Comparison of ENCODE assay signal across 8 mouse cellular contexts in genomic region chr9:66059583-66060307, GRCm38 (mm10). TPM values are rescaled to one million over a fixed set of nuclear protein-coding genes. Genes with fewer than 3 reads are reported as not detected.
A peak's percentile ranks its signal among the peaks of the same experiment; 100 is the strongest.
DNase-seq lines count a peak whose midpoint lies in the region; ATAC-seq and TF ChIP-seq lines count a peak whose summit lies in the region.

TSS of gene Ppib (plus strand) at chr9:66060222.

- peak within 1 kb of the TSS; percentile 68 for H3K4me2 ChIP-seq in forebrain, embryonic 12.5 days
- H3K4me2 ChIP-seq in heart, postnatal 0 days (ENCODE audit: low read depth, low read length): peak within 1 kb of the TSS; percentile 89
- H3K4me2 ChIP-seq in liver, embryonic 16.5 days (ENCODE audit: low read depth, low read length): peak within 1 kb of the TSS; percentile 75
- peak within 1 kb of the TSS; percentile 83 for H3K4me2 ChIP-seq in neural tube, embryonic 13.5 days

- peaks cover 37% of the 10 kb centered on the region for H3K36me3 ChIP-seq in E14TG2a.4 (ENCODE audit: insufficient read depth, low read length)
- peaks cover 23% of the 10 kb centered on the region for H3K36me3 ChIP-seq in forebrain, embryonic 12.5 days (replicated peaks)
- H3K36me3 ChIP-seq in heart, postnatal 0 days (replicated peaks; ENCODE audit: control insufficient read depth, insufficient read depth, low read length): peaks cover 23% of the 10 kb centered on the region
- peaks cover 24% of the 10 kb centered on the region for H3K36me3 ChIP-seq in liver, embryonic 16.5 days (ENCODE audit: control insufficient read depth, insufficient read depth)
- H3K36me3 ChIP-seq in neural tube, embryonic 13.5 days: peaks cover 24% of the 10 kb centered on the region
- H3K36me3 ChIP-seq in testis, adult 2 months (ENCODE audit: control insufficient read depth, insufficient read depth, low read length): no peaks in the 10 kb centered on the region; the same call in 1 of the 2 replicates

- no peak for TF ChIP-seq CTCF in E14TG2a.4 (conservative IDR thresholded peaks at IDR 0.05; ENCODE audit: low read length)
- TF ChIP-seq CTCF in heart, postnatal 0 days (IDR thresholded peaks at IDR 0.05; ENCODE audit: low read depth): no peak
- no peak for TF ChIP-seq CTCF in testis, adult 2 months (IDR thresholded peaks at IDR 0.05; ENCODE audit: control insufficient read depth, insufficient read depth, insufficient replicate concordance, low read depth, low read length)

- peak; percentile 96 for DNase-seq in c-Kit-positive CD71-positive TER-119-positive erythroid progenitor cells, embryonic 14.5 days (ENCODE audit: low spot score)
- DNase-seq in heart, postnatal 0 days (ENCODE audit: low spot score): peak; percentile 97
- DNase-seq in kidney, postnatal 4 days: peak; percentile 98 to 99

- no peaks in the 10 kb centered on the region for H3K9me3 ChIP-seq in E14TG2a.4 (ENCODE audit: low read length)
- H3K9me3 ChIP-seq in forebrain, embryonic 12.5 days: no peaks in the 10 kb centered on the region
- H3K9me3 ChIP-seq in heart, postnatal 0 days (replicated peaks; ENCODE audit: control insufficient read depth, low read length): no peaks in the 10 kb centered on the region
- H3K9me3 ChIP-seq in liver, embryonic 16.5 days (replicated peaks; ENCODE audit: control insufficient read depth, low read length): no peaks in the 10 kb centered on the region
- H3K9me3 ChIP-seq in neural tube, embryonic 13.5 days: no peaks in the 10 kb centered on the region

- no peaks in the 10 kb centered on the region for H3K27me3 ChIP-seq in E14TG2a.4 (ENCODE audit: insufficient read depth, low read length)
- H3K27me3 ChIP-seq in forebrain, embryonic 12.5 days: no peaks in the 10 kb centered on the region
- H3K27me3 ChIP-seq in heart, postnatal 0 days (ENCODE audit: control insufficient read depth, insufficient read depth, low read length): no peaks in the 10 kb centered on the region
- H3K27me3 ChIP-seq in liver, embryonic 16.5 days (ENCODE audit: control insufficient read depth, insufficient read depth, low read depth, low read length): no peaks in the 10 kb centered on the region
- no peaks in the 10 kb centered on the region for H3K27me3 ChIP-seq in neural tube, embryonic 13.5 days
- no peaks in the 10 kb centered on the region for H3K27me3 ChIP-seq in testis, adult 2 months (ENCODE audit: control insufficient read depth, insufficient read depth, low read length)

- peak within 1 kb of the TSS; percentile 82 for H3K9ac ChIP-seq in forebrain, embryonic 12.5 days
- H3K9ac ChIP-seq in heart, postnatal 0 days (replicated peaks; ENCODE audit: low read depth, low read length): peak within 1 kb of the TSS; percentile 92
- H3K9ac ChIP-seq in liver, embryonic 16.5 days (ENCODE audit: low read depth, low read length): peak within 1 kb of the TSS; percentile 95
- H3K9ac ChIP-seq in neural tube, embryonic 13.5 days: peak within 1 kb of the TSS; percentile 93

- peak within 1 kb of the TSS; percentile 78 for H3K27ac ChIP-seq in forebrain, embryonic 12.5 days
- H3K27ac ChIP-seq in heart, postnatal 0 days (ENCODE audit: low read depth): peak within 1 kb of the TSS; percentile 86
- H3K27ac ChIP-seq in liver, embryonic 16.5 days (ENCODE audit: low read length): peak within 1 kb of the TSS; percentile 88
- peak within 1 kb of the TSS; percentile 89 for H3K27ac ChIP-seq in neural tube, embryonic 13.5 days (replicated peaks)
- peak within 1 kb of the TSS; percentile 82 for H3K27ac ChIP-seq in testis, adult 2 months (ENCODE audit: control insufficient read depth, insufficient read depth, low read depth, low read length)

- WGBS in forebrain, embryonic 12.5 days: 1% methylated on average over 51 of the region's 51 CpGs
- WGBS in heart, postnatal 0 days: 2% methylated on average over 46 of the region's 51 CpGs
- WGBS in liver, embryonic 16.5 days (ENCODE audit: insufficient replicate concordance): under 1% methylated on average over 50 of the region's 51 CpGs
- 1% methylated on average over 51 of the region's 51 CpGs for WGBS in neural tube, embryonic 13.5 days

- no peak for TF ChIP-seq EP300 in heart, postnatal 0 days (IDR thresholded peaks at IDR 0.05; ENCODE audit: low read depth)

- peak; percentile 98 for ATAC-seq in forebrain, embryonic 12.5 days (ENCODE audit: low FRiP score)
- peak; percentile 99 for ATAC-seq in heart, postnatal 0 days (ENCODE audit: insufficient read depth, low read depth)
- ATAC-seq in liver, embryonic 16.5 days (ENCODE audit: low read depth): peak; percentile 97
- ATAC-seq in neural tube, embryonic 13.5 days (ENCODE audit: low read depth): peak; percentile 98

- peak within 1 kb of the TSS; percentile 93 for H3K4me3 ChIP-seq in E14TG2a.4 (replicated peaks; ENCODE audit: low read length)
- peak within 1 kb of the TSS; percentile 69 for H3K4me3 ChIP-seq in forebrain, embryonic 12.5 days (replicated peaks)
- peak within 1 kb of the TSS; percentile 94 for H3K4me3 ChIP-seq in heart, postnatal 0 days (ENCODE audit: low read depth, low read length)
- peak within 1 kb of the TSS; percentile 93 for H3K4me3 ChIP-seq in liver, embryonic 16.5 days (ENCODE audit: low read depth, low read length)
- H3K4me3 ChIP-seq in neural tube, embryonic 13.5 days: peak within 1 kb of the TSS; percentile 69
- H3K4me3 ChIP-seq in testis, adult 2 months (ENCODE audit: control insufficient read depth, low read depth, low read length): peak within 1 kb of the TSS; percentile 90

- TF ChIP-seq POLR2A in testis, adult 2 months (IDR thresholded peaks at IDR 0.05; ENCODE audit: control insufficient read depth, low read depth, low read length): peak; percentile 85

- H3K4me1 ChIP-seq in E14TG2a.4 (replicated peaks; ENCODE audit: low read depth, low read length): peaks cover 42% of the 10 kb centered on the region
- peaks cover 20% of the 10 kb centered on the region for H3K4me1 ChIP-seq in forebrain, embryonic 12.5 days
- H3K4me1 ChIP-seq in heart, postnatal 0 days (ENCODE audit: control insufficient read depth, insufficient read depth): peaks cover 17% of the 10 kb centered on the region
- peaks cover 19% of the 10 kb centered on the region for H3K4me1 ChIP-seq in liver, embryonic 16.5 days (ENCODE audit: control insufficient read depth, low read depth, low read length)
- H3K4me1 ChIP-seq in neural tube, embryonic 13.5 days (replicated peaks): peaks cover 26% of the 10 kb centered on the region
- H3K4me1 ChIP-seq in testis, adult 2 months (ENCODE audit: control insufficient read depth, insufficient read depth, low read length): no peaks in the 10 kb centered on the region; the same call in 1 of the 2 replicates

RNA-seq across cellular contexts. Expression of gene Ppib, which starts in this region (rescaled TPM):
- 339 and 361 TPM in 2 replicates for polyA plus RNA-seq in forebrain, embryonic 12.5 days (2016; fragmentation: Nextera tagmentation; extraction: Ambion mirVana)
- total RNA-seq in heart, postnatal 0 days (2014; rRNA removed; ENCODE audit: low replicate concordance): 261 and 277 TPM in 2 replicates
- 310 and 323 TPM in 2 replicates for polyA plus RNA-seq in heart, postnatal 0 days (2015; fragmentation: Nextera tagmentation; extraction: Ambion mirVana)
- polyA plus RNA-seq in liver, embryonic 16.5 days (2015; fragmentation: Nextera tagmentation; extraction: Ambion mirVana): 412 and 425 TPM in 2 replicates
- 420 and 438 TPM in 2 replicates for polyA plus RNA-seq in neural tube, embryonic 13.5 days (2015; fragmentation: Nextera tagmentation; extraction: Ambion mirVana)
- polyA plus RNA-seq in testis, adult 2 months (2012; rRNA removed): 66.6 and 68.0 TPM in 2 replicates

Comparison
In these comparisons a context has a peak if more than half of its experiments do, and no peak if none do; other contexts are left out.
1. Peak in every context shown above with its lines: DNase-seq, ATAC-seq, H3K4me3 ChIP-seq and H3K27ac ChIP-seq.